Mouse (Mus musculus) midbrain, embryonic 16.5 days (tissue): ENCODE data around the gene Tet3. TPM values are rescaled to one million over a fixed set of nuclear protein-coding genes. Genes with fewer than 3 reads are reported as not detected.

Source experiments
- ATAC-seq: fragments of 200-750 bp; cut with Nextera tagmentation; 2 replicates; pipeline ENCODE4 v1.8.0; 2017; ENCODE audit warnings: moderate TSS enrichment
- H3K27ac ChIP-seq: fragments of 300-500 bp; sonication (generic); 2 replicates; pipeline ENCODE4 v1.5.1; 2014; ENCODE audit warnings: mild to moderate bottlenecking, low read length, mixed read lengths
- H3K27me3 ChIP-seq: fragments of 300-500 bp; sonication (generic); 2 replicates; pipeline ENCODE4 v1.6.1; 2014; ENCODE audit warnings: low read depth, low read length, mixed read lengths; ENCODE audit not compliant: control insufficient read depth, insufficient read depth
- H3K36me3 ChIP-seq: fragments of 300-500 bp; sonication (generic); 2 replicates; pipeline ENCODE4 v1.6.1; 2014; ENCODE audit warnings: mild to moderate bottlenecking, low read length, moderate library complexity, mixed read lengths; ENCODE audit not compliant: control insufficient read depth, insufficient read depth
- H3K4me1 ChIP-seq: fragments of 300-500 bp; sonication (generic); 2 replicates; pipeline ENCODE4 v1.6.1; 2014; ENCODE audit warnings: mild to moderate bottlenecking, low read length, mixed read lengths; ENCODE audit not compliant: control insufficient read depth, insufficient read depth
- H3K4me2 ChIP-seq: fragments of 300-500 bp; sonication (generic); 2 replicates; pipeline ENCODE4 v1.6.1; 2014; ENCODE audit warnings: mild to moderate bottlenecking, low read length, mixed read lengths
- H3K4me3 ChIP-seq: fragments of 300-500 bp; sonication (generic); 2 replicates; pipeline ENCODE4 v1.5.1; 2014; ENCODE audit warnings: low read depth, mild to moderate bottlenecking, low read length, moderate library complexity, mixed read lengths
- H3K9ac ChIP-seq: fragments of 300-500 bp; sonication (generic); 2 replicates; pipeline ENCODE4 v1.6.1; 2014; ENCODE audit warnings: low read depth, low read length, mixed read lengths
- H3K9me3 ChIP-seq: fragments of 300-500 bp; sonication (generic); replicated peaks from 2 replicates; pipeline ENCODE4 v1.6.1; 2014; ENCODE audit warnings: mild to moderate bottlenecking, low read length, mixed read lengths; ENCODE audit not compliant: control insufficient read depth, poor library complexity, severe bottlenecking
- WGBS: fragments of 180-500 bp; shearing (Covaris S2); extraction: QIAGEN DNeasy Blood & Tissue Kit; methylation state at CpG from one replicate; pipeline ENCODE4 v1.1.7; 2014; 5-methylcytosine and 5-hydroxymethylcytosine counted together
- polyA plus RNA-seq: library from polyadenylated mRNA; unstranded; fragments of >200 nt; fragmentation: Nextera tagmentation; extraction: Ambion mirVana; gene quantifications from 2 replicates; pipeline ENCODE4 v1.2.1, GENCODE M21; 2015

Tet3 gene
- polyA plus RNA-seq, 1 experiment from 2014 or later = 53.2 TPM

GRCm38 (mm10) chr6:83445796-83446195 is 13.1 kb downstream of the Tet3 start:
- WGBS = 92% methylated on average over 2 of the region's 2 CpGs
- Histone ChIP-seq H3K27me3 (no peaks in the 10 kb centered on the region), H3K36me3 (peaks cover 2% of the 10 kb centered on the region; the same call in 1 of the 2 replicates), H3K4me2 (no peak overlapping the region), H3K9me3 (no peaks in the 10 kb centered on the region), H3K27ac (no peak overlapping the region), H3K9ac (no peak overlapping the region), H3K4me3 (no peak overlapping the region), H3K4me1 (peaks cover 44% of the 10 kb centered on the region)
- ATAC-seq = no peak

DNA sequence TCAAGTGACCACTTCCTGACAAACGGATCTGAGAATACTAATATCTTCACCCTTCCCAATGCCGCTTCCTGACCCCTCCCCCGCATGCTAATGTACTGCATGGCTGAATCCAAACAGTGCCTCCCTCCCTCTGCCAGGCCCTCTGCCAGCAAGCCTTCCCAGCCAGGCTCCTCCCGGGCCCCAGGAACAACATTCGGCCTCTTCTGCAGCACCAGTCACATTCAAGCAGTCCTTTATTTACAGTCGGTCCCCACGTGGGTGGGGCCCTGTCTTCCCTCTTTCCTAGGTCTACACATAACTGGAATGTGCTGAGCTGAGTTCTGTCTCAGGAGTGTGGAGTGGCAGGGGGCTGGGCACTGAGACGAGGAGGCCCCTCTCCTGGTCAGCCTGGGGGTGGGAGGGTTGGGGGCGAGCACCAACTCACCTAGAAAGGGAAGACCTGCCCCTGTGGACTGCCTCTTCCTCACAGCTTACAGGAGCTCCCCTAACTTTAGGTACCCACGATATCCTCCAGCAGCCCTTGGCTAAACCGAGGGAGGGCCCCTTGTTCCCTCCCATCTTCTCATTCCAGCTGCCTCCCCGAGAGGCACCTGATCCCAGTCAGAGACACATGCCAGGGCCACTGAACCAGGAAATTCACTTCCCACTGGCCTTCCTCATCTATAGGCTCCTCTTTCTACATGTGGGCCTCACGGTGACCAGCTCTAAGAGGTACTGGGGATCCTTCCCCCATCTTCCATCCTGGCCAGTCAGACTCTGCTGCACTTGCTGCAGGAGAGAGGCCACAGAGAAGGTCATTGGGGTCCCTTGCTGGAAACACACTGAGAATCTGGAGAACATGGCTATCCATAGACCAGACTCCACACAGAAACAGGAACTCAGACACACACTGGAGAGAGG is 15.2 kb downstream of the Tet3 start:
- Histone ChIP-seq H3K9ac (peak overlapping the region; percentile 33; the same call in 1 of the 2 replicates), H3K27me3 (no peaks in the 10 kb centered on the region), H3K27ac (peak overlapping the region; percentile 56), H3K4me1 (peaks cover 43% of the 10 kb centered on the region), H3K4me3 (no peak overlapping the region), H3K9me3 (no peaks in the 10 kb centered on the region), H3K36me3 (peaks cover 2% of the 10 kb centered on the region; the same call in 1 of the 2 replicates), H3K4me2 (peak overlapping the region; percentile 21)
- 8% methylated on average over 13 of the region's 13 CpGs for WGBS
- ATAC-seq = no peak

DNA sequence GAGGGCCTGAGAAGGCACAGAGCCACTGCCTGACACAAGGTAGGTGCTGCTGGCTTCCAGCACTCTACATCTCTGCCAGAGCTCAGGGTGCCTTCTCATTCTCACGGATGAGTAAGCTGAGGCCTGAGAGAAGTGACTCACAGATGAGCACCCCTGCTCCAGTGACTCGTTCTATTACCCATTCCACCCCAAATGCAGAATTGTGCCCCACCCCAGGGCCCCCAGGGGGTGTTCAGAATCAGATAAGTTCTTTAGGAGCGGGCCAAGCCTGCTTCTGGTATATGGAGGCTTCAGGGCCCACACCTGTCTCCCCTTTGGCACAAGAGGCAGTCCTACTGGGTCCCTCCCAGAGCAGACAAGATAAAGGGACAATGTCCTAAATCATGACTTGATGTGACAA is 16.2 kb downstream of the Tet3 start:
- 42% methylated on average over 3 of the region's 3 CpGs for WGBS
- peak overlapping the region; percentile 32; the same call in 1 of the 2 replicates for H3K9ac ChIP-seq
- H3K27ac ChIP-seq = peak overlapping the region; percentile 98
- ATAC-seq = no peak
- no peaks in the 10 kb centered on the region for H3K9me3 ChIP-seq
- peaks cover 54% of the 10 kb centered on the region for H3K4me1 ChIP-seq
- H3K36me3 ChIP-seq = no peaks in the 10 kb centered on the region
- no peaks in the 10 kb centered on the region for H3K27me3 ChIP-seq
- H3K4me3 ChIP-seq = peak overlapping the region; percentile 78
- peak overlapping the region; percentile 77 for H3K4me2 ChIP-seq

- Histone ChIP-seq H3K4me3 (peak overlapping the region; percentile 78), H3K4me1 (peaks cover 62% of the 10 kb centered on the region), H3K9me3 (no peaks in the 10 kb centered on the region), H3K9ac (peak overlapping the region; percentile 90), H3K27ac (peak overlapping the region; percentile 98), H3K4me2 (peak overlapping the region; percentile 77), H3K36me3 (no peaks in the 10 kb centered on the region), H3K27me3 (no peaks in the 10 kb centered on the region)
- ATAC-seq = peak; percentile 88
- WGBS = under 1% methylated on average over 46 of the region's 48 CpGs
Measured at GRCm38 (mm10) chr6:83441259-83442061, 17.4 kb downstream of the Tet3 start.

- Histone ChIP-seq H3K4me1 (peaks cover 70% of the 10 kb centered on the region), H3K4me3 (peak overlapping the region; percentile 78), H3K9ac (peak overlapping the region; percentile 90), H3K9me3 (no peaks in the 10 kb centered on the region), H3K27me3 (no peaks in the 10 kb centered on the region), H3K4me2 (peak overlapping the region; percentile 77), H3K27ac (peak overlapping the region; percentile 98), H3K36me3 (peaks cover 3% of the 10 kb centered on the region; the same call in 1 of the 2 replicates)
- 0% methylated on average over 26 of the region's 26 CpGs for WGBS
- ATAC-seq = peak; percentile 79
Measured at GRCm38 (mm10) chr6:83440510-83441258, 18.2 kb downstream of the Tet3 start.

- Histone ChIP-seq H3K9me3 (no peaks in the 10 kb centered on the region), H3K9ac (peak overlapping the region; percentile 90), H3K4me1 (peaks cover 75% of the 10 kb centered on the region), H3K4me3 (peak overlapping the region; percentile 78), H3K36me3 (peaks cover 3% of the 10 kb centered on the region; the same call in 1 of the 2 replicates), H3K27ac (peak overlapping the region; percentile 98), H3K27me3 (no peaks in the 10 kb centered on the region), H3K4me2 (peak overlapping the region; percentile 77)
- ATAC-seq = no peak
- 5% methylated on average over 3 of the region's 3 CpGs for whole genome bisulfite sequencing
Measured at GRCm38 (mm10) chr6:83440197-83440509, 18.7 kb downstream of the Tet3 start.

DNA sequence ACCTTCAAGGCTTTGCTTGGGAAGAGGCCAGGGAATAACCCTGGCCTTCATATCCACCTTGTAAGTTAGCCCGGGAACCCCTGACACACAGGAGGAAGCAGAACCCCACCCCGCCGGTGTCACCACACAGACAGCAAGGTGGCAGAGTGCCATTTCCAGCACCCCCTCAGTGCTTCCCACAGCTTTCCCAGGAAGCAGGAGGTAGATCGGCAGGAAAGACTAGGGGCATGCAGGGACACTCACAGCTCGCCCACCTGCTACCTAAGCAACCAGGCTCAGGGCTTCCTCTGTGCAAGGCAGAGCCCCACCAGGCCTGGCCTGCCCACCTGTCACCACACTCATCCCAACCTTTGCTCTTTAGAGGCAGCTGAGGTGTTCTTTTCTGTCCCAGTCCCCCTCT is 19.1 kb downstream of the Tet3 start:
- WGBS = 56% methylated on average over 5 of the region's 5 CpGs
- Histone ChIP-seq H3K27ac (peak overlapping the region; percentile 98; the same call in 1 of the 2 replicates), H3K4me2 (peak overlapping the region; percentile 77), H3K36me3 (peaks cover 3% of the 10 kb centered on the region; the same call in 1 of the 2 replicates), H3K4me3 (peak overlapping the region; percentile 78), H3K9ac (peak overlapping the region; percentile 90), H3K27me3 (no peaks in the 10 kb centered on the region), H3K9me3 (no peaks in the 10 kb centered on the region), H3K4me1 (peaks cover 79% of the 10 kb centered on the region)
- ATAC-seq = no peak

- H3K36me3 ChIP-seq = peaks cover 3% of the 10 kb centered on the region; the same call in 1 of the 2 replicates
- H3K27ac ChIP-seq = no peak overlapping the region
- H3K4me2 ChIP-seq = peak overlapping the region; percentile 77
- peaks cover 81% of the 10 kb centered on the region for H3K4me1 ChIP-seq
- H3K27me3 ChIP-seq = no peaks in the 10 kb centered on the region
- H3K9ac ChIP-seq = peak overlapping the region; percentile 53
- no peaks in the 10 kb centered on the region for H3K9me3 ChIP-seq
- 62% methylated on average over 13 of the region's 13 CpGs for WGBS
- H3K4me3 ChIP-seq = peak overlapping the region; percentile 78
- ATAC-seq = no peak
Measured at GRCm38 (mm10) chr6:83439119-83439767, 19.6 kb downstream of the Tet3 start.
